Mouse (Mus musculus): ENCODE results near the gene Scgb2a2.
"Not testable (repeated sequence)": the region's sequence is repeated elsewhere in the genome, so short reads cannot be mapped to it uniquely, and the experiment has no call there.

Scgb2a2 gene

GRCm38 (mm10) chr19:9847262-9847661, at the start of gene Scgb2a2:
Scgb2a2 (plus strand) TSS chr19:9847562.
- no peak for DNase-seq (ENCODE audit: low spot score in 2 of 2)

- DNase-seq (ENCODE audit: low spot score in 2 of 2): peak in 1 of 2 experiments; percentile 22
Observed at GRCm38 (mm10) chr19:9836581-9837340, 10.6 kb upstream of the Scgb2a2 start.

DNA sequence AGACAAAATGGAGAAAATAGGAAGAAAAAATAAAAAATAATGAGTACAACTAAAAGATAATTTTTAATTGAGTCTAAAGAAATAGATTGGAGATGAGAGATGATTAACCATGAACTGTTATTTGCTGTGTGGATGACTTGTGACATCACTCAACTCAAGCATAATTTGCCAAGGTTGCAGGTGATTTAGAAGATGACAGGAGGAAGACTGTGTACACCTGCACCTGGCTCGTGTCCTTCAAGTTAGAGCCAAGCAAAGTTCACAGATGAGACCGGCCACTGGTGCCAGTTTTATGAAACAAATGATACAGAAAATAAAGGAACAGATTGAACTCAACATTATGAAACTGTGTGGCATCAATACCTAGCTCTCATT, 10.0 kb upstream of the Scgb2a2 start:
- DNase-seq (ENCODE audit: low spot score in 2 of 2): no peak

- not testable (repeated sequence) for DNase-seq (ENCODE audit: low spot score in 2 of 2)
Observed at GRCm38 (mm10) chr19:9849368-9850075, 2.2 kb downstream of the Scgb2a2 start.

DNA sequence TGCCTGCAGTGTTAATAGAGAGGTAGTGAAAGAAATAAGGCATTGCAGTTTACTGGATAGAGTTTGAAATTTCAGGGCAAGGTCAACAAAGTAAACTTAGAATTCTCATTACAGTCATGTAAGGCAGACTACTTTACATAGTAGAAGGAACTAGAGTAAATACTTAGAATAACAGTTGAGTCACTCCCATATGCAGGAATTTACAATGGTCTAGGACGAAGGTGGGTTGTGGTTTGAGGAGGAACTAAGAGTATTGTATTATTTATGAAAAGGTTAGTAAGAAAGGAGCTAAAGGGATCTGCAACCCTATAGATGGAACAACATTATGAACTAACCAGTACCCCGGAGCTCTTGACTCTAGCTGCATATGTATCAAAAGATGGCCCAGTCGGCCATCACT, 13.5 kb downstream of the Scgb2a2 start:
- DNase-seq (ENCODE audit: low spot score in 2 of 2): not testable (repeated sequence)

GRCm38 (mm10) chr19:9864856-9865255, 17.5 kb downstream of the Scgb2a2 start:
- no peak for DNase-seq (ENCODE audit: low spot score in 2 of 2)

DNA sequence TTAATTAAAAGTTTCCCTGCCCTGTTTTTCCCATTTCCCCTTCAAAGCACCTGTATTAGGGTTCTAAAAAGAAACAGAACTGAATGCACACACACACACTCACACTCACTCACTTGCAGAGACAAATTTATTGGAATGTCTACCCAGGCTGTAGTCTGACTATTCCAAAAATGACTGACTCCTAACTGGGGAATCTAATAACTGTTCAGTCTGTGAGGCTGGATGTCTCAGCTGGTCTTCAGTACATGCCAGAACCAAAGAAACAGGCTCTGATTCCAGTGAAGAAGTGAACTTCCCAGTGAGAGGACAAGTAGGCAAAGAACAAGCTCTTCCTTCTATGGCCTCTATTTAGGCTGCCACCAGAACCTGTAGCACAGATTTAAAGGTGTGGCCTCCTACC, 18.1 kb downstream of the Scgb2a2 start:
- DNase-seq (ENCODE audit: low spot score in 2 of 2): no peak

- no peak for DNase-seq (ENCODE audit: low spot score in 2 of 2)
Observed at GRCm38 (mm10) chr19:9878186-9878835, 30.9 kb downstream of the Scgb2a2 start.

DNA sequence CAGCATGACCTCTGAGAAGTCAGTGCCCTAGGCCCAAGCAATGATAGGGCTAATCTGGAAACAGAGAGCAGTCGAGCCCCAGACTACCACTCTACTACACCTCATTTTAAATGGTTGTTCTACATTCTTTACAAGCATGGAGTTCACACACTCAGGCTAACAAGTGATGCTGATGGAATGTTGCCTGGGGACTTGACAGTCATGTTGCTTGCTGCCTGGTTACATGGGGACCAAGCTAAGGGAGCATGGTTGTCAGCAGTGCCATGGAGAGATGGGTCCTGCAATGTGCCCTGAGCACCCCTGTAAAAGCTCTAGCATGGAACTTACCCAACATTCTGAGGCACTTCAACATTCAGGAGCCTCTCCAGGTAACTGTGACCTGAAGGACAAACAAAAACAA, 39.0 kb downstream of the Scgb2a2 start:
- no peak for DNase-seq (ENCODE audit: low spot score in 2 of 2)

- no peak for DNase-seq (ENCODE audit: low spot score in 2 of 2)
Observed at GRCm38 (mm10) chr19:9886771-9887170, 39.4 kb downstream of the Scgb2a2 start.

DNA sequence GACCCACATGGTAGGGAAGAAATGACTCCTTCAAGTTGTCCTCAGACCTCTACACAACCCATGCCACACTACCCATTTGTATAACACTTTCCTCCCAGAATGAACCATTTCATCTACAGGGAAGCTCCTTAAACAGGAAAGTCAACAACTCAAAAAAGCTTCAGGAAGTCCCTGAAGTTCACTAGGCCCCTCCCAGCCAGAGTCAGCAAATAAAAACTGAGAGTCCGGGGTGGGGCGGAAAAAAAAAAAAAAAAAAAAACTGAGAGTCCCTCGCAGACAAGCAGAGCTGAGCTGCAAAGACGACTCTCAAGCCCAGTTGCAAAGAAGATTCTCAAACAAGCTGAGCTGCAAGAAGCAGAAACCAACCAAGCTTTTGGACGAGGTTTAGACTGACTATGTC, 48.7 kb downstream of the Scgb2a2 start:
- no peak for DNase-seq (ENCODE audit: low spot score in 2 of 2)

DNA sequence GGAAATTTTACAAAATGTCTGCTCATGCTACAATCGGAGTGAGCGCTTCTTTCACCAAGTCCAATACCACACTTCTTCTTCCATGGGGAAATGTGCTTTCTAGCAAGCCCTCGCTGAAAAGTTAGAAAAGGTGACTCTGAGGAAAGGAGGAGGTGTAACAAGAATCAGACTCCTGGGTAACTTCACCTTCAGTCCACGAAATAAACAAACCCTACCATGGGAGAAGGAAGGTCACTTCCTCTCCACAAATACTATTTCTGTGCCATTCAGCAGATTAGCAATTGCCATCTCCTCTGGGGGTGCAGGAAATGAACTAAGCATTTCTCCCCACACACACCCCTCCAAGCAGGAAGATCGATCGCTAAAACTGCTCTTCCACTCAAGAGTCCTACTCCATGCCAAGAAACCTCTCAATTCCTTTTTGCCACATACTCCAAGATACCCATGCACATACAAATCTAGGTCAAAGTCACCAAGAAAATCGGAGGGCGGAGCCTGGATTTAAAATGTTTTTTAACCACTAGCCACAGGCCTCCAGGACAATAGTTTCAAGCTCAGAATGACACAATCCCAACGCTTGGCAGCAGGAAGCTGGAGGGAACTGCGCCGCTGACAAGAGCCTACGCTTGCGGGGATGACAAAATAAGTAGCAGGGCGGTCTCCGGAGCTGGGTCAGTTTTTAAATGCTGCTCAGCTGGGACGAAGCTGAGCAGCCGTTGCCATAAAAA, 51.1 kb downstream of the Scgb2a2 start:
- no peak for DNase-seq (ENCODE audit: low spot score in 2 of 2)

DNA sequence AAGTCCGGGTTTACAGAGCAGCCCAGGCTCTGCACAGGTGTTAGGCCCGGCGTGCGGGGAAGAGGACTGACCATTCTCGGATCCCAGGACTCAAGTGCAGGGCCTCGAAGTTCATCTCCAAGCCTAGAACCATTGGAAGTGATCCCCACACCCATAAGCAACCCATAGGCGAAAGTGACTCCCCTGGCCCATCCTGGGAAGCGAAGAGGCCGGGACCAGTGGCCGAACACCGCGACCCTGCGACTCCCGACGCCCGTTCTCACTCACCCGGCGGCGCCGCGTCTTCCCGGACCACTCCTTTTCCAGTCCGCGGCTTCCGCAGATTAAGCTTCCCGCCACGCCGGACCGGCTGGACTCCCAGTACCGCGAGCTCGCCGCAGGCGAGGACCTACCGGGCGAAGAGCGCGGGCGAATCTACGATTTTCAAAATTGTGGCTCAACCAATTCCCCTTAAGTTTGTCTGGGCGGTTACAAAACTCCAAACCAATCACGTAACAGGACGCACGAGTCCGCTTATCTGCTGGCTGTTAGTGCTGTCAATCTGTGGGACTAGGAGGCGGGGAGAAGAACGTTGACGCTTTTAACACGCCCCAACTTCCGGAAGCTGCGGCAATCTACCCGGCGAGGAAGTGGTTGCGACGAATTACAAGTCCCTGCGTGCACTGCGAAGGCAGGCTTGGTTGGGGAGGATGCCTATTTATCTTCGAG, 51.9 kb downstream of the Scgb2a2 start, which contains the start of gene Incenp:
TSS of gene Incenp (minus strand) at position 480 of the 708 bp plus-strand sequence.
- DNase-seq (ENCODE audit: low spot score in 2 of 2): peak; percentile 81 to 93

GRCm38 (mm10) chr19:9899780-9900146, 52.4 kb downstream of the Scgb2a2 start:
- no peak for DNase-seq (ENCODE audit: low spot score in 2 of 2)

DNA sequence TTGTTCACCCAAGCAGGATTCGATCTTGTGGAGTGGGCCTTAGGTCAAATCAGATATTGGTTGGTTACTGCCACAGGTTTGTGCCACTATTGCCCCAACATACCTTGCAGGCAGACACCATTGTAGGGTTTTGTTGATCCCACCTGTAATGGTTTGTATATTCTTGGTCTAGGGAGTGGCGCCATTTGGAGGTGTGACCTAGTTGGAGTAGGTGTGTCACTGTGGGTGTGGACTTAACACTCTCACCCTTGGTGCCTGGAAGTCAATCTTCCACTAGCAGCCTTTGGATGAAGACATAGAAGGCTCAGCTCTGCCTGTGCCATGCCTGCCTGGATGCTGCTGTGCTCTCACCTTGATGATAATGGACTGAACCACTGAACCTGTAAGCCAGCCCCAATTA, 53.3 kb downstream of the Scgb2a2 start:
- DNase-seq (ENCODE audit: low spot score in 2 of 2): not testable (repeated sequence)
